Mouse (Mus musculus) forebrain, embryonic 11.5 days (tissue): ENCODE data around the gene Mgat1. TPM values are rescaled to one million over a fixed set of nuclear protein-coding genes. Genes with fewer than 3 reads are reported as not detected.
A peak's percentile ranks its signal among the peaks of the same experiment; 100 is the strongest.
"Not testable (repeated sequence)": the region's sequence is repeated elsewhere in the genome, so short reads cannot be mapped to it uniquely, and the experiment has no call there.

Source experiments
- ATAC-seq: fragments of 200-750 bp; cut with Nextera tagmentation; replicated peaks from 2 replicates; pipeline ENCODE4 v1.8.0; 2017; ENCODE audit warnings: moderate TSS enrichment; ENCODE audit not compliant: low FRiP score
- DNase-seq: peaks from one replicate; pipeline ENCODE4 v3.0.0-alpha.2; 2017; ENCODE audit warnings: low spot score
- H3K27ac ChIP-seq: fragments of 300-500 bp; sonication (generic); 2 replicates; pipeline ENCODE4 v1.5.1; 2014; ENCODE audit warnings: low read depth, low read length
- H3K27me3 ChIP-seq: fragments of 300-500 bp; sonication (generic); 2 replicates; pipeline ENCODE4 v1.6.1; 2014; ENCODE audit warnings: mild to moderate bottlenecking, low read length, mixed read lengths; ENCODE audit not compliant: control insufficient read depth, insufficient read depth
- H3K36me3 ChIP-seq: fragments of 300-500 bp; sonication (generic); 2 replicates; pipeline ENCODE4 v1.6.1; 2014; ENCODE audit warnings: mild to moderate bottlenecking, low read length, moderate library complexity, mixed read lengths; ENCODE audit not compliant: control insufficient read depth, insufficient read depth
- H3K4me1 ChIP-seq: fragments of 300-500 bp; sonication (generic); replicated peaks from 2 replicates; pipeline ENCODE4 v1.6.1; 2014; ENCODE audit warnings: low read length, mixed read lengths; ENCODE audit not compliant: control insufficient read depth, insufficient read depth
- H3K4me2 ChIP-seq: fragments of 300-500 bp; sonication (generic); 2 replicates; pipeline ENCODE4 v1.6.1; 2014; ENCODE audit warnings: low read depth, mild to moderate bottlenecking, low read length, moderate library complexity, mixed read lengths; ENCODE audit not compliant: severe bottlenecking
- H3K4me3 ChIP-seq: fragments of 300-500 bp; sonication (generic); 2 replicates; pipeline ENCODE4 v1.5.1; 2014; ENCODE audit warnings: low read depth, low read length
- H3K9ac ChIP-seq: fragments of 300-500 bp; sonication (generic); 2 replicates; pipeline ENCODE4 v1.6.1; 2014; ENCODE audit warnings: low read length
- H3K9me3 ChIP-seq: fragments of 300-500 bp; sonication (generic); 2 replicates; pipeline ENCODE4 v1.6.1; 2016; ENCODE audit warnings: low read length, mixed read lengths; ENCODE audit not compliant: control insufficient read depth
- WGBS: fragments of 180-500 bp; shearing (Covaris S2); extraction: QIAGEN DNeasy Blood & Tissue Kit; methylation state at CpG from one replicate; pipeline ENCODE4 v1.1.7; 2014; 5-methylcytosine and 5-hydroxymethylcytosine counted together
- polyA plus RNA-seq: library from polyadenylated mRNA; unstranded; fragments of >200 nt; fragmentation: Nextera tagmentation; extraction: Ambion mirVana; gene quantifications from 2 replicates; pipeline ENCODE4 v1.2.1, GENCODE M21; 2014

The Mgat1 gene
- polyA plus RNA-seq: 34.6 and 37.2 TPM in 2 replicates

DNA sequence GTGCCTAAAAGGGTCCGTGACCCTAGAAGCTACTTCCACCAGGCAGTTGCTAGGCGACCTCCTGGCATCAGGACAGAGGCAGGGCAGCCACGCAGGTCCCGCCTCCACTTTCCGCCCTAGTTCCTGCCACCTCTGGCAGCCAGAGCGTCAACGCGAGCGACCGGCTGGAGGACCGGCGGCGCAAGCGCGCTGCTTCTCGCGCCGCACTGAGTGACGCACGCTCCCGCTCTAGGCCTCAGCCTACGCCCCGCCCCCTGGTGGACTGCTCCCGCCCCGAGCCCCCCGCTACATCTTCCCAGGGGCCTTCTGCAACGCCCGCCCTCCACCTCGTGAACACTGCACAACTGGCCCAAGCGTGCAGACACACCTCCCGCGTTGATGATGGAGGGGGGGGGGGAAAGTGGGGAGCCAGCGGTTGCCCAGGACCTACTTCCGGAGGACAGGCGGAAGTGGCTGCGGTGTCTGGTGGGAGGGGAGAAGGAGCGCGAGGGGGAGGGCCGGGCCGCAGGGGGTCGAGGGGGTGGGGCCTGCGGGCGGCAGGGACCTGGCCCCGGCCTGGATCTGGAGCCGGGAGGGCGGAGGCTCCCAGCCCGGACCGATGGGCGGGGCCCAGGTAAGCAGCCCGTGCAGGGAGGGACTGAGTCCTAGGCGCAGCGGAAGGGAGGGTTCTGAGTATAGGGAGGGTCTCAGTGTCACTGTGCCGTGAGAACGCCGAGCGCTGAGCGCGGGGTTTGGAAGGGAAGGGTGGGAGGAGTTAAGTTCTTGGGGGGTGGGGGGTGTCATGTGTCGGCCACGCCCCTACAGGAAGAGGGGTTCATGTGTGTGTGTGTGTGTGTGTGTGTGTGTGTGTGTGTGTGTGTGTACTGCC, at the start of gene Mgat1:
TSS of gene Mgat1 (plus strand) at position 465 of the 868 bp plus-strand sequence.
- Histone ChIP-seq H3K4me3 (peak within 1 kb of the TSS; percentile 49), H3K27ac (peak within 1 kb of the TSS; percentile 83), H3K4me1 (peaks cover 9% of the 10 kb centered on the region), H3K9ac (peak within 1 kb of the TSS; percentile 67), H3K36me3 (no peaks in the 10 kb centered on the region), H3K27me3 (no peaks in the 10 kb centered on the region), H3K9me3 (no peaks in the 10 kb centered on the region), H3K4me2 (peak within 1 kb of the TSS; percentile 60)
- peak; percentile 98 for DNase-seq
- peak; percentile 96 for ATAC-seq
- under 1% methylated on average over 54 of the region's 60 CpGs for WGBS

DNA sequence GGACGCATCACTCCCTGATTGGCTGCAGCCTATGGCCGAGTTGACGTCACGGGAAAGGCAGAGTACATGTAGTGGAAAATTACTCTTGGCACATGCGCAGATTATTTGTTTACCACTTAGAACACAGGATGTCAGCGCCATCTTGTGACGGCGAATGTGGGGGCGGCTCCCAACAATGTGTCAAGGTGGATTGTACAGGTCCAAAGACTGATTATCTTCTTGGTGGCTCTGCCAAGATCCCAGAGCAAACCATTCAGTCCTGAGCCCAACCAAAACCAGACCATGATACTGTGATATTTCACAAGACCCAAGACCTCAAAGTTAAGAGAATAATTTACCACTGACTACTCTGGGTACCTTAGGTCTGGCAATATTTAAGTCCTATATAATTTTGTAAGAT, 49.2 kb upstream of the Mgat1 start:
- not testable (repeated sequence) for H3K27me3 ChIP-seq, H3K4me2 ChIP-seq, H3K4me1 ChIP-seq, H3K9ac ChIP-seq, ATAC-seq, H3K36me3 ChIP-seq, H3K9me3 ChIP-seq, H3K4me3 ChIP-seq, H3K27ac ChIP-seq, DNase-seq
- WGBS: 90% methylated on average over 8 of the region's 9 CpGs

GRCm38 (mm10) chr11:49195819-49196322, 48.1 kb upstream of the Mgat1 start:
- ATAC-seq: no peak
- Histone ChIP-seq H3K4me2 (no peak overlapping the region), H3K36me3 (no peaks in the 10 kb centered on the region), H3K9me3 (no peaks in the 10 kb centered on the region), H3K27ac (no peak overlapping the region), H3K9ac (no peak overlapping the region), H3K4me1 (no peaks in the 10 kb centered on the region), H3K27me3 (no peaks in the 10 kb centered on the region), H3K4me3 (no peak overlapping the region)
- WGBS: 92% methylated on average over 7 of the region's 7 CpGs
- DNase-seq: no peak

DNA sequence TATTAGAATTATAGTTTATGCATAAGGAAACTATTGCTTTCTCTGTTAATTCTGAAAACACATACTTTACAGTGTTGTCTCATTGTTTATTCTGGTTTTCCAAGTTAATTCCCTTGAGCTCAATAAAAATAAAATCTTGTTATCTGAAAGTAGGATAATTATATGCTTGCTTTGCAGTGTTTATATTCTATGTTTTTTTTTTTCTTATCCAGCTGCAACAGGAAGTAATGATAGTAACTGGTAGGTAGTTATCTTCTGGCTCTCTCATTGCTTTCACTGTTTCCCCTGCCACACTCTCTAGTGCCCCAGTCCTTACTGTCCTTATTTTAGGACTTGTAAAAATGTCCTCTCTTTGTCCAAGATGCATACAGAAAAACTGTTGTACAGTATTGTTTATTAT, 43.3 kb upstream of the Mgat1 start:
- H3K9ac ChIP-seq: no peak overlapping the region
- no peaks in the 10 kb centered on the region for H3K27me3 ChIP-seq
- no peaks in the 10 kb centered on the region for H3K36me3 ChIP-seq
- ATAC-seq (no peak), DNase-seq (no peak)
- no peak overlapping the region for H3K27ac ChIP-seq
- no peak overlapping the region for H3K4me3 ChIP-seq
- H3K4me2 ChIP-seq: no peak overlapping the region
- H3K9me3 ChIP-seq: no peaks in the 10 kb centered on the region
- H3K4me1 ChIP-seq: peaks cover 4% of the 10 kb centered on the region

DNA sequence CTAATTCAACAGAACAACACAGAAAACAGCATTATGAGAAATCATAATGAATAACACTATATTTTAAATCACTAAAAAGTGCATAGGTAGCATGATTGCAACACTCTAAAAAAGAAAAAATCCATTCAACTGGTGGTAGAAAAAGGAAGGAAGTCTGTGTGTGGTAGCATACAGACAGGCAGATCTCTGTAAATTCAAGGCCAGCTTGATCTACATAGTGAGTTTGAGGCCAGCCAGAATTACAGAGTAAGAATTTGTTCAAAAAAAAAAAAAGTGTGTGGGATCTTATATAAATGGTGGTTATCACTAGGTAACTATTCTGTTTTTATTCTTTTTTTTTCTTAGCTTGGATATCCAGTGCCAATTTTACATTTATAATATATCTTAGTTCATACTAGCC, 42.8 kb upstream of the Mgat1 start:
- ATAC-seq: no peak
- no peak overlapping the region for H3K9ac ChIP-seq
- H3K4me2 ChIP-seq: no peak overlapping the region
- no peaks in the 10 kb centered on the region for H3K27me3 ChIP-seq
- no peaks in the 10 kb centered on the region for H3K9me3 ChIP-seq
- H3K4me1 ChIP-seq: peaks cover 4% of the 10 kb centered on the region
- DNase-seq: no peak
- H3K36me3 ChIP-seq: no peaks in the 10 kb centered on the region
- no peak overlapping the region for H3K27ac ChIP-seq
- H3K4me3 ChIP-seq: no peak overlapping the region

DNA sequence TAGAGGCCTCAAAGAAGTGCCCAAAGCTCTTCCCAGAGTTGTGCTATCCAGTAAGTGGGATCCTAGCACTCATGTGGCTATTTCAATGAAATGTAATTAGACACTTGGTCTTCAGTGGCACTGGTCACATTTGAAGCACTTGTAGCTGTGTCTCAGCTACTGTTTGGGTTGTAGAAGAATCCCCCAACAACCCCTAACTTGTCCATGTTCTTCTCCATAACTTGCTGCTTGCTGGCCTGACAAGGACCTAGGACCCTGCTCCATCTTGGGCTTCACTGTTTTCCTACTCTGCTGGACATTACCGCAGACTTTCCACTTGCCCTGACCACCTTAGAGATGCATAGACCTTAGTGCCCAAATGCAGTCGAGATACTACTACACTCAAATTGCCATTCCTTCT, 41.9 kb upstream of the Mgat1 start:
- Histone ChIP-seq H3K9ac (peak overlapping the region; percentile 98; the same call in 1 of the 2 replicates), H3K4me2 (peak overlapping the region; percentile 74), H3K4me1 (peaks cover 4% of the 10 kb centered on the region), H3K9me3 (no peaks in the 10 kb centered on the region), H3K4me3 (peak overlapping the region; percentile 87), H3K27me3 (no peaks in the 10 kb centered on the region), H3K27ac (no peak overlapping the region), H3K36me3 (no peaks in the 10 kb centered on the region; the same call in 1 of the 2 replicates)
- no peak for DNase-seq
- ATAC-seq: no peak
- 59% methylated on average over 2 of the region's 2 CpGs for WGBS

- ATAC-seq: peak; percentile 10; the same call in 1 of the 2 replicates
Observed at GRCm38 (mm10) chr11:49202523-49203061, 41.4 kb upstream of the Mgat1 start.

GRCm38 (mm10) chr11:49203129-49203768, 40.7 kb upstream of the Mgat1 start, which contains the start of gene Zfp62:
Gene Zfp62, plus strand, starts transcription at chr11:49203292.
- Histone ChIP-seq H3K9ac (peak within 1 kb of the TSS; percentile 98), H3K9me3 (no peaks in the 10 kb centered on the region), H3K36me3 (no peaks in the 10 kb centered on the region; the same call in 1 of the 2 replicates), H3K4me3 (peak within 1 kb of the TSS; percentile 87), H3K4me1 (peaks cover 4% of the 10 kb centered on the region), H3K4me2 (peak within 1 kb of the TSS; percentile 74), H3K27ac (peak within 1 kb of the TSS; percentile 99), H3K27me3 (no peaks in the 10 kb centered on the region)
- WGBS: under 1% methylated on average over 47 of the region's 47 CpGs
- peak; percentile 97 for DNase-seq
- ATAC-seq: peak; percentile 93

More at GRCm38 (mm10) chr11:49202523-49203061, 41.4 kb upstream of the Mgat1 start:
- no peaks in the 10 kb centered on the region for H3K27me3 ChIP-seq
- WGBS: 6% methylated on average over 10 of the region's 10 CpGs
- H3K4me2 ChIP-seq: peak overlapping the region; percentile 74
- H3K27ac ChIP-seq: peak overlapping the region; percentile 99
- H3K4me1 ChIP-seq: peaks cover 4% of the 10 kb centered on the region
- H3K9me3 ChIP-seq: no peaks in the 10 kb centered on the region
- peak overlapping the region; percentile 87 for H3K4me3 ChIP-seq
- DNase-seq: peak; percentile 51
- peak overlapping the region; percentile 98 for H3K9ac ChIP-seq
- no peaks in the 10 kb centered on the region; the same call in 1 of the 2 replicates for H3K36me3 ChIP-seq
